Mouse (Mus musculus) heart, postnatal 0 days (tissue): ENCODE data around the gene Paf1. TPM values are rescaled to one million over a fixed set of nuclear protein-coding genes. Genes with fewer than 3 reads are reported as not detected.

Experiments
- ATAC-seq: fragments of 200-750 bp; cut with Nextera tagmentation; 2 replicates; pipeline ENCODE4 v1.8.0; 2017; ENCODE audit warnings: low read depth, moderate number of reproducible peaks, moderate library complexity; ENCODE audit not compliant: insufficient read depth
- DNase-seq: peaks from one replicate; pipeline ENCODE4 v3.0.0-alpha.2; 2016; ENCODE audit warnings: low spot score
- H3K27ac ChIP-seq: fragments of 300-500 bp; sonication (generic); 2 replicates; pipeline ENCODE4 v1.5.1; 2014; ENCODE audit warnings: low read depth, mild to moderate bottlenecking
- H3K27me3 ChIP-seq: fragments of 300-500 bp; sonication (generic); 2 replicates; pipeline ENCODE4 v1.6.1; 2014; ENCODE audit warnings: low read length, mixed read lengths; ENCODE audit not compliant: control insufficient read depth, insufficient read depth
- H3K36me3 ChIP-seq: fragments of 300-500 bp; sonication (generic); replicated peaks from 2 replicates; pipeline ENCODE4 v1.6.1; 2014; ENCODE audit warnings: low read length, mixed read lengths; ENCODE audit not compliant: control insufficient read depth, insufficient read depth
- H3K4me1 ChIP-seq: fragments of 300-500 bp; sonication (generic); 2 replicates; pipeline ENCODE4 v1.6.1; 2014; ENCODE audit warnings: antibody characterized with exemption; ENCODE audit not compliant: control insufficient read depth, insufficient read depth
- H3K4me2 ChIP-seq: fragments of 300-500 bp; sonication (generic); 2 replicates; pipeline ENCODE4 v1.6.1; 2014; ENCODE audit warnings: low read depth, mild to moderate bottlenecking, low read length, moderate library complexity
- H3K4me3 ChIP-seq: fragments of 300-500 bp; sonication (generic); 2 replicates; pipeline ENCODE4 v1.5.1; 2014; ENCODE audit warnings: low read depth, low read length
- H3K9ac ChIP-seq: fragments of 300-500 bp; sonication (generic); replicated peaks from 2 replicates; pipeline ENCODE4 v1.6.1; 2014; ENCODE audit warnings: low read depth, low read length, mixed read lengths
- H3K9me3 ChIP-seq: fragments of 300-500 bp; sonication (generic); replicated peaks from 2 replicates; pipeline ENCODE4 v1.6.1; 2016; ENCODE audit warnings: low read length; ENCODE audit not compliant: control insufficient read depth
- CTCF ChIP-seq: IDR thresholded peaks from 2 replicates; pipeline ENCODE4 v1.5.1; 2016; ENCODE audit warnings: antibody characterized with exemption, control low read depth, low read depth
- EP300 ChIP-seq: IDR thresholded peaks from 2 replicates; pipeline ENCODE4 v1.6.1; 2016; ENCODE audit warnings: antibody characterized with exemption, low read depth
- WGBS: fragments of 180-500 bp; shearing (Covaris S2); extraction: QIAGEN DNeasy Blood & Tissue Kit; methylation state at CpG from one replicate; pipeline ENCODE4 v1.1.7; 2014; 5-methylcytosine and 5-hydroxymethylcytosine counted together
- polyA plus RNA-seq: library from polyadenylated mRNA; unstranded; fragments of >200 nt; fragmentation: Nextera tagmentation; extraction: Ambion mirVana; gene quantifications from 2 replicates; pipeline ENCODE4 v1.2.1, GENCODE M21; 2015
- total RNA-seq: library from RNA; depleted of rRNA; stranded (reverse); fragments of >200 nt; gene quantifications from 2 replicates; pipeline ENCODE4 v1.2.3, GENCODE M21; 2014; ENCODE audit warnings: low replicate concordance

Paf1 gene
- total and polyA plus RNA-seq, 2 experiments from 2014 or later, result 29.8 to 56.5 TPM

DNA sequence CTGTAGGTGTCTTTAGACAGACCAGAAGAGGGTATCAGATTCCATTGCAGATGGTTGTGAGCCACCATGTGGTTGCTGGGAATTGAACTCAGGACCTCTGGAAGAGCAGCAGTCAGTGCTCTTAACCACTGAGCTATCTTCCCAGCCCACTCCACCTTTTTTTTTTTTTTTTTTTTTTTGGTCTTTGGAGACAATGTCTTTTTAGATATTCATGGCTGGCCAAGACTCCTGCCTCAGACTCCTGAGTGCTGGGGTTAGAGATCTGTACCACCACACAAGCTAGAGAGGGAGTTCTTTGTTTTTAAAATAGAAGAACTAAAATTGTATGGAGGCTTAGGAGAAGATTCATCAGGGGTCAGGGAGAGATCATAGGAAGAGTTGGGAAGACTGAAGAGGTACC lies 45.2 kb downstream of the Paf1 start:
- Histone ChIP-seq H3K27ac (no peak overlapping the region), H3K4me3 (no peak overlapping the region), H3K4me2 (no peak overlapping the region), H3K9ac (no peak overlapping the region), H3K27me3 (no peaks in the 10 kb centered on the region), H3K36me3 (no peaks in the 10 kb centered on the region), H3K4me1 (peaks cover 25% of the 10 kb centered on the region), H3K9me3 (no peaks in the 10 kb centered on the region)
- TF ChIP-seq EP300, result no peak
- no peak for TF ChIP-seq CTCF
- DNase-seq (no peak), ATAC-seq (no peak)

- Histone ChIP-seq H3K9ac (no peak overlapping the region), H3K27me3 (no peaks in the 10 kb centered on the region), H3K4me2 (no peak overlapping the region), H3K4me3 (no peak overlapping the region), H3K27ac (no peak overlapping the region), H3K4me1 (peaks cover 17% of the 10 kb centered on the region), H3K36me3 (no peaks in the 10 kb centered on the region), H3K9me3 (no peaks in the 10 kb centered on the region)
- TF ChIP-seq EP300, result no peak
- no peak for TF ChIP-seq CTCF
- WGBS, result 74% methylated on average over 2 of the region's 2 CpGs
- DNase-seq (no peak), ATAC-seq (no peak)
Observed at GRCm38 (mm10) chr7:28438771-28439170, 46.0 kb downstream of the Paf1 start.

DNA sequence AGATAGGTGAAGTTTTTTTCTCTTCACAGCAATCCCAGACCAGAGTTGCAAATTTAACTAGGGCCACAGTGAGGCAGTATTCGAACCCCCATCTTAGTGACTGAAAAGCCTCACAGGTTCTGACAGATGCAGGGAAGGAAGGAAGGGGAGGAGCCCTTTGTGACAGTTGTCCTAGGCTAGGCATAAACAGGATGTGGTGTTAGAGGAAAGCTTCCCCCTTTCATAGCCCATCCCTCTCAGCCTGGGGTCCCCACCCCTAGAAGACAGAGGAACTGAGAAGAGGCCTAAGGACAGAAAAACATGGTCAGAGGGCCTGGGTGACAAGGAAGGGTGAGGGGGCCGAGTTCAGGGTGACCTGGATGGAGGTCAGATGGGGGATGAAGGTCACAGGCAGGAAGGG lies 48.0 kb downstream of the Paf1 start:
- ATAC-seq, result no peak
- no peaks in the 10 kb centered on the region for H3K9me3 ChIP-seq
- WGBS, result 26% methylated on average over 2 of the region's 2 CpGs
- no peaks in the 10 kb centered on the region for H3K4me1 ChIP-seq
- H3K27me3 ChIP-seq, result peaks cover 2% of the 10 kb centered on the region; the same call in 1 of the 2 replicates
- H3K36me3 ChIP-seq, result no peaks in the 10 kb centered on the region
- H3K4me2 ChIP-seq, result no peak overlapping the region; the same call in 1 of the 2 replicates
- DNase-seq, result no peak
- H3K4me3 ChIP-seq, result peak overlapping the region; percentile 27; the same call in 1 of the 2 replicates
- H3K9ac ChIP-seq, result no peak overlapping the region
- H3K27ac ChIP-seq, result peak overlapping the region; percentile 66; the same call in 1 of the 2 replicates
- TF ChIP-seq EP300, result no peak
- no peak for TF ChIP-seq CTCF

DNA sequence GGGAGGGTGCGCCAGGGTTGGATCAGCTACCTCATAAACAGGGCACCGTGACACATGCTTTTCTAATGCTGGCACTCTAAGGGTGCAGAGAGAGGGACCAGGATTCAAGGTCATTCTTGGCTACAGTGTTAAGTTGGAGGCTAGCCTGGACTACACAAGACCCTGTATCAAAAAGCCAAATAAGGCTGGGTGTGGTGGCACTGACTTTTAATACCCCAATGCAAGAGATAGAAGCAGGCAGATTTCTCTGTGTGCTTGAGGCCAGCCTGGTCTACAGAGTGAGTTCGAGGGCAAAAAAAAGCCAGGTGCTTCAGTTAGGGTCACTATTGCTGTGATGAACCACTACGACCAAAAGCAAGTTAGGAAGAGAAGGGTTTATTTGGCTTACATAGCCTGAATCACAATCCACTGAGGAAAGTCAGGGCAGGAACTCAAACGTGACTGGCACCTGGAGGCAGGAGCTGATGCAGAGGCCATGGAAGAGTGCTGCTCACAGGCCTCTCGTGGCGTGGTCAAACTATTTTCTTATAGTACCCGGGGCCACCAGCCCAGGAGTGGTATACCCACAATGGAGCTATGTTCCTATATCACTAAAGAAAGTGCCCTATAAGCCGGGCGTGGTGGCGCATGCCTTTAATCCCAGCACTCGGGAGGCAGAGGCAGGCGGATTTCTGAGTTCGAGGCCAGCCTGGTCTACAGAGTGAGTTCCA lies 49.2 kb downstream of the Paf1 start:
- no peaks in the 10 kb centered on the region for H3K9me3 ChIP-seq
- 86% methylated on average over 13 of the region's 14 CpGs for WGBS
- no peak for ATAC-seq
- peaks cover 6% of the 10 kb centered on the region; the same call in 1 of the 2 replicates for H3K27me3 ChIP-seq
- H3K9ac ChIP-seq, result no peak overlapping the region
- DNase-seq, result no peak
- H3K27ac ChIP-seq, result peak overlapping the region; percentile 38; the same call in 1 of the 2 replicates
- TF ChIP-seq EP300, result no peak
- no peak for TF ChIP-seq CTCF
- H3K4me2 ChIP-seq, result peak overlapping the region; percentile 25; the same call in 1 of the 2 replicates
- no peaks in the 10 kb centered on the region for H3K36me3 ChIP-seq
- peak overlapping the region; percentile 0; the same call in 1 of the 2 replicates for H3K4me3 ChIP-seq
- no peaks in the 10 kb centered on the region for H3K4me1 ChIP-seq

- WGBS, result 32% methylated on average over 4 of the region's 4 CpGs
- peak; percentile 37; the same call in 1 of the 2 replicates for ATAC-seq
Observed at GRCm38 (mm10) chr7:28442688-28443087, 49.9 kb downstream of the Paf1 start.

More at GRCm38 (mm10) chr7:28442688-28443087, 49.9 kb downstream of the Paf1 start:
- Histone ChIP-seq H3K4me2 (peak overlapping the region; percentile 12; the same call in 1 of the 2 replicates), H3K4me3 (0 out of 2 replicates have a peak overlapping the region, but pooled peaks have one; percentile 5), H3K9ac (no peak overlapping the region), H3K9me3 (no peaks in the 10 kb centered on the region), H3K4me1 (no peaks in the 10 kb centered on the region), H3K27ac (no peak overlapping the region), H3K27me3 (peaks cover 6% of the 10 kb centered on the region; the same call in 1 of the 2 replicates), H3K36me3 (no peaks in the 10 kb centered on the region)
- TF ChIP-seq CTCF (no peak), EP300 (no peak)
- DNase-seq, result peak; percentile 54
